Mouse (Mus musculus) liver, embryonic 13.5 days (tissue): ENCODE results near the gene Uchl5. TPM values are rescaled to one million over a fixed set of nuclear protein-coding genes. Genes with fewer than 3 reads are reported as not detected.

Experiments used
- ATAC-seq: fragments of 200-750 bp; cut with Nextera tagmentation; 2 replicates; pipeline ENCODE4 v1.8.0; 2017; ENCODE audit warnings: low read depth, mild to moderate bottlenecking, moderate number of reproducible peaks, moderate library complexity
- DNase-seq: peaks from one replicate; pipeline ENCODE4 v3.0.0; 2022
- H3K27ac ChIP-seq: fragments of 300-500 bp; sonication (generic); 2 replicates; pipeline ENCODE4 v1.5.1; 2015; ENCODE audit warnings: moderate library complexity, mild to moderate bottlenecking, inconsistent platforms
- H3K27me3 ChIP-seq: fragments of 300-500 bp; sonication (generic); 2 replicates; pipeline ENCODE4 v1.6.1; 2015; ENCODE audit warnings: mild to moderate bottlenecking, inconsistent platforms
- H3K36me3 ChIP-seq: fragments of 300-500 bp; sonication (generic); 2 replicates; pipeline ENCODE4 v1.6.1; 2015; ENCODE audit warnings: mild to moderate bottlenecking, inconsistent platforms
- H3K4me1 ChIP-seq: fragments of 300-500 bp; sonication (generic); replicated peaks from 2 replicates; pipeline ENCODE4 v1.6.1; 2015; ENCODE audit warnings: inconsistent platforms
- H3K4me2 ChIP-seq: fragments of 300-500 bp; sonication (generic); 2 replicates; pipeline ENCODE4 v1.6.1; 2015; ENCODE audit warnings: inconsistent platforms, mild to moderate bottlenecking, moderate library complexity
- H3K4me3 ChIP-seq: fragments of 300-500 bp; sonication (generic); replicated peaks from 2 replicates; pipeline ENCODE4 v1.5.1; 2015; ENCODE audit warnings: mild to moderate bottlenecking, inconsistent platforms
- H3K9ac ChIP-seq: fragments of 300-500 bp; sonication (generic); 2 replicates; pipeline ENCODE4 v1.6.1; 2015; ENCODE audit warnings: mild to moderate bottlenecking, inconsistent platforms
- H3K9me3 ChIP-seq: fragments of 300-500 bp; sonication (generic); replicated peaks from 2 replicates; pipeline ENCODE4 v1.6.1; 2016; ENCODE audit warnings: inconsistent platforms
- WGBS: fragments of 180-500 bp; shearing (Covaris S2); methylation state at CpG from one replicate; pipeline ENCODE4 v1.1.7; 2015; ENCODE audit not compliant: insufficient replicate concordance; 5-methylcytosine and 5-hydroxymethylcytosine counted together
- polyA plus RNA-seq: library from polyadenylated mRNA; unstranded; fragments of >200 nt; fragmentation: Nextera tagmentation; extraction: Ambion mirVana; gene quantifications from 2 replicates; pipeline ENCODE4 v1.2.1, GENCODE M21; 2015

Uchl5 gene
- polyA plus RNA-seq, 1 experiment from 2014 or later: 106 TPM

DNA sequence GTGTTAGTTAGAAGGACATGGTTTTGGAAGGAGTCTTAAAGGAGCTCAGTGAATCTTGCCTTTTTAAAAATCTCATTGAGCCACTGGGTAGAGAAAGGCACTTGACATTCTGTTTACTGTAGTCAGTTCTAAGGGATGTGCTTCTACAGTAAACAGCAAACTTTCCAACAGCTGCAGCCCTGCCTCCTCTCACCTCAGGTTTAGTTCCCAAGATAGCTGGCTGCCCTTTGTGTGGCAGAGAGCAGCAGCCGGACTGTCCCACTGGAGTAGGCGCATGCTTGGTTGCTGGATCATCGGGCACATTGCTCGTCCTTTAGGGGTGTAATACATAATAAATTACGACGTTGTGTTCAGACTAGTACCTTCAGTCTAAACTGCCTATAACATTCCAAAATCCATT, 32.0 kb downstream of the Uchl5 start:
- Histone ChIP-seq H3K9me3 (no peaks in the 10 kb centered on the region), H3K4me1 (no peaks in the 10 kb centered on the region), H3K4me3 (no peak overlapping the region), H3K27ac (no peak overlapping the region), H3K36me3 (peaks cover 22% of the 10 kb centered on the region), H3K27me3 (no peaks in the 10 kb centered on the region), H3K4me2 (no peak overlapping the region), H3K9ac (no peak overlapping the region)
- ATAC-seq (no peak), DNase-seq (no peak)
- 91% methylated on average over 6 of the region's 6 CpGs for WGBS

DNA sequence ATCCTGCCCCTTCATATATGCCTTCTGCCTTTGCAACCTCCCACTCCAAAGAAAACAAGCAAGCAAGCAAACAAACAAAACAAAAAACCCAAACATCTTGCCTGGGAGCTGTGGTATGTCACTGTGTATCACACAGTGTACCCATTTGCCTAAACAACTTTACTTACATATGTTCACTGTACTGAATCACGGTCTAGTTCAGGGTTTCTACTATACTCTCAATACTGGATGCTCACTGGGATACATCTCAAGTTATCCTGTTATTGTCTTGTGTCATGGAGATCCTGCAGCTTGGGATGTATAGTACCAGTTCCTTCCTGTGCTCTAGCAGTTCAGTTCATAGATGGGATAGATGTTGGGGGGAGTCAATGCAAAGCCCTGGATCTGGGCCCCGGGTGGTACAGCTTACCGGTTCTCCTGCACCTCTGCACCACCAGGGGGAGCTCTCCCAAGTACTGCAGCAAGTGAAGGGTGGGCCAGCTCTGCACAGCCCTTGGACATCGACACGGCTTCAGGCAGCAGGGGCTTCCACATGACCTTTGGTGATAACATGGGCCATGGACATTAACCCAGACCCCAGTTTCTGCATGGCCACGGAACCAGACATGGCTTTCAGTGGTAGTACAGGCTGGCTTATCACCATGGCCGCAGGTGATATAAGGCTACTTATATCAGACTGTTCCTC, 36.7 kb downstream of the Uchl5 start:
- peak; percentile 53 for DNase-seq
- Histone ChIP-seq H3K4me2 (no peak overlapping the region), H3K9me3 (no peaks in the 10 kb centered on the region), H3K9ac (no peak overlapping the region), H3K36me3 (peaks cover 11% of the 10 kb centered on the region; the same call in 1 of the 2 replicates), H3K4me3 (no peak overlapping the region), H3K27ac (no peak overlapping the region), H3K4me1 (no peaks in the 10 kb centered on the region), H3K27me3 (no peaks in the 10 kb centered on the region)
- ATAC-seq: peak; percentile 82
- 30% methylated on average over 7 of the region's 7 CpGs for WGBS

DNA sequence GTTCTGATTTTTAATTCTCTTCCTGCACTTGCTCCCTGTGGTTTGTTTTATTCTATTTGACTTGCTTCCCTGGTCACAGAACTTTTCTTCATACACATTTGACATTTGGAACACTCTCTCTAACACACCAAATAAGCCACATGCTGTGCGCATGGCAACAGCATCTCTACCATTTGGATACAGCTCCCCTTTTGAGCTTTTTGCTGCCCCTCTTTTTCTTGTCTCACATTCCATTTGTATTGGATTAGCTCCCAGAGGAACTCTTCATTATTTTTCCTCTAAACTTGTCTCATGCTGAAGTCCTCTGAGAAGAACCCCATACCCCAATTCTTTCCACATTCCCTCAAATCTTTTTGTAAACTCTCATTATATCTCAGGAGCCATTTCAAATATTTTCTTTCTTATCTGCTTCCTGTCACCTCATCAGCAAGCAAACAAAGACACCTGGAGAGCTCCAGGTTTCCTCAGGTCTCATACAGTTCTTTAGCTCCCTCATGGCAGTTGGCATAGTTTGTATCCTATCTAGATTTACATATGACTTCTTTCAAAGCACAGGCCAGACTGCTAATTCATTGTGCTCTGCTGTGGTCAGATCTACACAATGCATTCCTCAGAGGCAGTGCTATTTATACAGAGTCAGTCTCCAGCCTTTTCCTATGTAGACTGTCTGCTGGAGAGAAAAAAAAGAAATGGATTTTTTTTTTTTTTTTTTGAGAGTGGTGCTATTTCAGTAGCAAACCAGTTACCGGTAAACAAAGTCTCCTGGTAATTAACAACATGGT, 43.2 kb downstream of the Uchl5 start:
- H3K36me3 ChIP-seq: no peaks in the 10 kb centered on the region
- H3K9me3 ChIP-seq: no peaks in the 10 kb centered on the region
- no peak overlapping the region for H3K9ac ChIP-seq
- no peaks in the 10 kb centered on the region for H3K27me3 ChIP-seq
- H3K4me1 ChIP-seq: no peaks in the 10 kb centered on the region
- no peak for ATAC-seq
- WGBS: 65% methylated on average over 2 of the region's 2 CpGs
- H3K4me2 ChIP-seq: no peak overlapping the region
- no peak for DNase-seq
- H3K4me3 ChIP-seq: no peak overlapping the region
- no peak overlapping the region for H3K27ac ChIP-seq

DNA sequence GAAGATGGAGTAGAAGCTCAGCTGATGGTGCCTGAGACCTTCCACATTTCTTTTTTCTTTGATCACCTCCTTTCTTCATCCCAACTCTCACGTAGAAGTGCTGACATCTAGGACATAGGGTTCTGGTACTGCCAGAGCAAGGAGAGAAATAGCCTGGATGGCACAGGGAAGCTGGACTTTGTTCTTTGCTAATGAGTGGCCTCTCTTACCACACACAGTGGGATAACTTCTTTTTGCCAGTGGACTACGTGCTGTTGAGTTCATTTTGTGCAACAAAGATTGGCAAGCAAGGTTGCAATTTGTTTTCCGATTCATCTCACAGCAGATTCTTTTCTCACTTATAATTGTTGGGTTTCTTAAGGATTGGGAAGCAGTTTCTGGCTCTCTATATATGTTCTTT, 45.6 kb downstream of the Uchl5 start:
- Histone ChIP-seq H3K36me3 (no peaks in the 10 kb centered on the region), H3K27ac (no peak overlapping the region), H3K9me3 (no peaks in the 10 kb centered on the region), H3K27me3 (no peaks in the 10 kb centered on the region), H3K4me2 (no peak overlapping the region), H3K4me1 (no peaks in the 10 kb centered on the region), H3K9ac (no peak overlapping the region), H3K4me3 (no peak overlapping the region)
- ATAC-seq: no peak
- 57% methylated on average over 3 of the region's 3 CpGs for WGBS
- no peak for DNase-seq

DNA sequence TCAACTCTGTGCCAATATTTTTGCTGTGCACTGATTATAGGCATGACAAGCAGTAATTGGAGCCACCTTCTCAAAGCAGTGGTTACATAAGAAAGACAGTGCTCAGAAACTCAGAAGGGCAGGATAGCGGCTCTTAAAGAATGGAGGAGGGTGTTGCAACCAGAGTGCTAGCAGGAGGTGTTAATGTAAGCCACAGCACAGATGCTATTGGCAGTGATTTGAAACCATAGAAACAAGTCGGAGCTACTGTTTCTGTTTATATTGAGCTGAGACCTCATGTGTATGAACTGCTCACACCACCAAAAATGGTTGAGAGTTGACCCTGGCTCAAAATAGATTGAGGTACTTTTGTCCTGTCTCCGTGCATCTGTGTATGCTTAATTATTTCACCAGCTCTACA, 53.6 kb downstream of the Uchl5 start:
- Histone ChIP-seq H3K9ac (no peak overlapping the region), H3K4me3 (no peak overlapping the region), H3K4me1 (no peaks in the 10 kb centered on the region), H3K4me2 (no peak overlapping the region), H3K27ac (no peak overlapping the region), H3K9me3 (no peaks in the 10 kb centered on the region), H3K27me3 (no peaks in the 10 kb centered on the region), H3K36me3 (no peaks in the 10 kb centered on the region)
- ATAC-seq (no peak), DNase-seq (no peak)
- WGBS: 71% methylated on average over 3 of the region's 3 CpGs

DNA sequence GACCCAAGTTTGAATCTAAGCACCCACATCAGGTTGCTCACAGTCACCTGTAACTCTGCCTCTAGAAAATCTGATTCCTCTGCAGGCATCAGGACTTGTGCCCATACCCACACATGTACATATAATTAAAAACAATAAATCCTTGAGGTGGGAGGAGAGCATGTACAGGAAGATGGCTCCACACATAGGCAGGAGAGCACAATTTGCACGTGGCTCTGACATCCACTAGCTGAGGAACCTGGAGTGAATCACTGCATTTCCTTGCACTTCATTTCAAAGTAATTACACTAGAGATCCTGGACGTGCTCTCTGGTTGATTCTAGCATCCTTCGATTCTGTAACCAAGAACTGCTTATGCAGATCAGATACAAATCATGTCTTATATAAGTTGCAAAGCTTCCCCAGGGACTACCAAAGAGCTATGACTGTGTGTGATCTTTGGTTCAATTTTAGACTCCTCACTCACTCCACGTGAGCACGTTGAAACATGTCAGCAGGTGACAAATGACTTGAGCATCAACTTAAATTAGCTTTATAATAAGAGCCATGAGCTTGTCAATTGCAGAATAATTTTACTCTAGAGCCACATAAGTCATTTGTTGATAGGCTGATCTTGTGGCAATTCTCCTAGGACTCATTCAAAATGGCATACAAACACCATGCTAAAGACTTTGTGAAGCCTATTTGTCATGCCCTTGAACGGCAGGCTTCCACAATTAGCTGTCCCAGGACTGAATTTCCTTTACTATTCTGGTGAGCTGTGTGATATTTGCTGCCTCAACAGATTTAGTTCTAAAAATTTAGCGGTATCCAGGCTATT, 59.5 kb downstream of the Uchl5 start:
- no peak overlapping the region for H3K4me3 ChIP-seq
- H3K4me2 ChIP-seq: no peak overlapping the region
- no peaks in the 10 kb centered on the region for H3K36me3 ChIP-seq
- no peaks in the 10 kb centered on the region for H3K9me3 ChIP-seq
- 53% methylated on average over 7 of the region's 7 CpGs for WGBS
- ATAC-seq: no peak
- H3K27me3 ChIP-seq: no peaks in the 10 kb centered on the region
- H3K27ac ChIP-seq: no peak overlapping the region
- no peaks in the 10 kb centered on the region for H3K4me1 ChIP-seq
- no peak overlapping the region for H3K9ac ChIP-seq
- no peak for DNase-seq

DNA sequence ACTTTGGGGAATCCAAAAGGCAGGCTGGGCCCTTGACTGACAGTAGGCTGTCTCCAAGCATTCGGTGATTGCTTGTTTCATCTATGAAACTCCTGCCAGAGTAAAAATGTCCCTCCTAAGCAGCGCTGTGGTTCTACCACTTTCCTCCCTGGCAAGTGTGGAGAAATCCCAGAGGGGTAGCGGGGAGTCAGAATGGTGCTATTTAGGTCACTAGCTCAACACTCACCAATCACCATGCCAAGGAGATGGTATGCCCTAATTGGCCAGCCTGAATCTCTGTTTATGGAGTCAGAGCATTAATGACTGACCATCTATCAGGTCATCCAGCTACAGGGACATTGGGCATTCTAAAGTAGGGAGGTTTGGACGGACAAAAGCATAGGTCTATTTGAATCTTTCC, 60.6 kb downstream of the Uchl5 start:
- no peak overlapping the region for H3K27ac ChIP-seq
- H3K27me3 ChIP-seq: no peaks in the 10 kb centered on the region
- ATAC-seq: no peak
- no peak overlapping the region for H3K4me3 ChIP-seq
- H3K4me2 ChIP-seq: no peak overlapping the region
- 70% methylated on average over 4 of the region's 4 CpGs for WGBS
- no peaks in the 10 kb centered on the region for H3K9me3 ChIP-seq
- H3K36me3 ChIP-seq: no peaks in the 10 kb centered on the region
- no peak for DNase-seq
- H3K9ac ChIP-seq: no peak overlapping the region
- no peaks in the 10 kb centered on the region for H3K4me1 ChIP-seq

DNA sequence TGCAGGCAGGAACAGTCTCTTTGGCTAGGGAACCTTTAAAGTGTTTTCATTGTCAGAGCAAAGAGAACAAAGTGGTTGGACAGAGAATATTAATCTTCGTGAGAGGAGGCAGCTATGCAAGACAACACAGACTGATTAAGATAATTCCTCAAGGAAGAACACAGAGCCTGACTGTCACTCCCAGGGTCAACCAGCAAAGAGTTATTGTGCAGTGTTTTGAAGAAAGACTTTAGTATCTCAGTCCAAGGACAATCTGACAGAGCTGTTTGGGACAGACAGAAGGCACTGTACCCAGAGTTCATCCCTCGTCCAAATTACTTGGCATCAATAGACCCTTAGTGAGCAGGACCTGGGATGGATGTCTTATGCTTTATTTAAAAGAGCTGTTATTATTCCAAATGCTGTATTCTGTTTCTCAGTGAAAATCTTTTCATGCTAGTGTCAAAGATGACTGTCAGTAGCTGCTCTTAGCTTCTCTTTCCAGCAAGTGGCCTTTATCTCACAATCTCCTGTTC, 61.9 kb downstream of the Uchl5 start:
- H3K4me1 ChIP-seq: no peaks in the 10 kb centered on the region
- 46% methylated on average over 2 of the region's 2 CpGs for WGBS

DNA sequence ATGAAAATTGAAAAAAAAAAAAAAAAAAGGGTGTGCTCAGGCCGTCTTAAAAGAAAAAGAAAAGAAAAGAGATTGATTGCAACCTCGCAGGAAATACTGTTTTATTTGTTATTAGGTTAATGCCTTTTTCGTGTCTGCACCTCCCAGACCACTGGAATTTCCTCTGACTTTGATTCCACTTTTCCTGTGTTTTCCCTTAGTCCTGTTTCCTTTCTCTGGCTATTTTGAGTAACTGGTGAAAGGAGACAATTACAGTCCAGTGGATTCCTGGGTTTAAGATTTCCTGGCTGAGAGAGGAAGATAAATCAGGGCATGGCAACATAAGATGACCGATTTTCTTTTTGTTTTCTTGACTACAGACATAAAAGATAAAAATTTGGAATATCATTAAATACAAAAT, 75.3 kb downstream of the Uchl5 start:
- 19% methylated on average over 4 of the region's 4 CpGs for WGBS
- DNase-seq: no peak

More for the DNA sequence above, 61.9 kb downstream of the Uchl5 start:
- Histone ChIP-seq H3K9ac (no peak overlapping the region), H3K4me3 (no peak overlapping the region), H3K36me3 (no peaks in the 10 kb centered on the region), H3K27me3 (no peaks in the 10 kb centered on the region), H3K27ac (no peak overlapping the region), H3K4me2 (no peak overlapping the region), H3K9me3 (no peaks in the 10 kb centered on the region)
- DNase-seq (no peak), ATAC-seq (no peak)

DNA sequence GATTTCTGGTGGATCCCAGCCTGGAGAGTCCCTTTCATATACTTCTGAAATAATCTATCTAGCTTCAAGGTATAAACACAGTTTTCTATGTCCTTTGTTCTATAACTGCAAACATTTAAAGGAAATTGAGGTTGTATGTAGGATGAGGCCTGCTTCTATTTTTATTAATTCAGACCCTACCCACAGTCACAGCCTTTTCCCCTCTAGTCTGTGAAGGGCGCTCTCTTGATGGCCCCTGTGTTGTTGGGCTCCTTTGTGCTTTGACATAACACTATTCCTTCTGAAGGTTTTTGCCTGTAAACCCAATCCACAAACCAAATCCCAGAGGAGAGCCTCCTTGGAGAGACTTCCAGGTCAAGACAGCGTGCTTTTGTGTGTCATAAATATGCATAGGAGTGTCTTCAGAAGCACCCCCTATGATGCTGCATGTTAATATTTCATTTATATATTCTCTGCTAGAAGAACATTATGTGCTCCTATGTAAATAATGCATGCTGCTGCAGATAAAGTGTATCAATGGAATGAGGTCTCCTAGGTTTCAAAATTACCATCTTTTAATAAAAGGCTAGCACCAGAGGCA, 75.8 kb downstream of the Uchl5 start:
- no peak overlapping the region for H3K4me2 ChIP-seq
- H3K4me1 ChIP-seq: no peaks in the 10 kb centered on the region
- H3K4me3 ChIP-seq: no peak overlapping the region
- no peak for DNase-seq
- 67% methylated on average over 2 of the region's 2 CpGs for WGBS
- H3K9me3 ChIP-seq: no peaks in the 10 kb centered on the region
- H3K27me3 ChIP-seq: no peaks in the 10 kb centered on the region
- no peaks in the 10 kb centered on the region for H3K36me3 ChIP-seq
- ATAC-seq: no peak
- H3K27ac ChIP-seq: no peak overlapping the region
- no peak overlapping the region for H3K9ac ChIP-seq

More for the DNA sequence above, 75.3 kb downstream of the Uchl5 start:
- no peak for ATAC-seq
- Histone ChIP-seq H3K36me3 (no peaks in the 10 kb centered on the region), H3K27ac (no peak overlapping the region), H3K4me1 (no peaks in the 10 kb centered on the region), H3K9ac (no peak overlapping the region), H3K4me3 (no peak overlapping the region), H3K4me2 (no peak overlapping the region), H3K27me3 (no peaks in the 10 kb centered on the region), H3K9me3 (no peaks in the 10 kb centered on the region)

DNA sequence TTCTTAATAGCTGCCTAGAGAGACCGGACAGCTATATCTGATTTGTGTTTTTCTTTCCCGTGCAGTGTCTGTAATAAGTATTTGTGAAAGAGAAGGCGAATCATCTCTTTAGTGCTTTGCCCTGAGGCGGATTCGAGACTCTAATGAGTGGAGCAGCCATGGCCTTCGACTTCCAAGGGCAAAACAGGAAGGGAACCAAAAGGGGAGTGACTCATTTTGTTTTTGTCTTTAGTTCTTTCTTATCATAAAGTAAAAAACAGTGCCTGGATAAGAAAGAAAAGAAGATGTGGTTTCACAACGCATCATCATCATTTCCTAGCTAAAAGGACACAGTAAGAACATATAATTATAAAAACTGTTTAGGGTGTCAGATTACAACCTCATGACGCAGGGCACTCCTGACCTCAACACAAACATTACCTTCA, 76.6 kb downstream of the Uchl5 start:
- no peaks in the 10 kb centered on the region for H3K36me3 ChIP-seq
- H3K4me3 ChIP-seq: no peak overlapping the region
- WGBS: 49% methylated on average over 8 of the region's 8 CpGs
- no peaks in the 10 kb centered on the region for H3K27me3 ChIP-seq
- H3K9me3 ChIP-seq: no peaks in the 10 kb centered on the region
- ATAC-seq (no peak), DNase-seq (no peak)
- H3K27ac ChIP-seq: no peak overlapping the region
- H3K4me2 ChIP-seq: no peak overlapping the region
- H3K9ac ChIP-seq: no peak overlapping the region
- no peaks in the 10 kb centered on the region for H3K4me1 ChIP-seq
